Mouse (Mus musculus) heart, adult 2 months (tissue): ENCODE data around the gene Dnajc28.

Experiments
- CTCF ChIP-seq: fragments of 200-600 bp; IDR thresholded peaks from 2 replicates; pipeline ENCODE4 v1.8.1; 2022; ENCODE audit warnings: antibody characterized with exemption, mild to moderate bottlenecking, moderate library complexity
- EP300 ChIP-seq: fragments of 200-500 bp; IDR thresholded peaks from 2 replicates; pipeline ENCODE4 v1.6.1; 2011; ENCODE audit warnings: low read depth, low read length, control low read depth; ENCODE audit not compliant: insufficient read depth
- POLR2A ChIP-seq: fragments of 200-500 bp; IDR thresholded peaks from 2 replicates; pipeline ENCODE4 v1.6.1; 2011; ENCODE audit warnings: mild to moderate bottlenecking, low read depth, low read length, control low read depth; ENCODE audit not compliant: insufficient read depth

DNA sequence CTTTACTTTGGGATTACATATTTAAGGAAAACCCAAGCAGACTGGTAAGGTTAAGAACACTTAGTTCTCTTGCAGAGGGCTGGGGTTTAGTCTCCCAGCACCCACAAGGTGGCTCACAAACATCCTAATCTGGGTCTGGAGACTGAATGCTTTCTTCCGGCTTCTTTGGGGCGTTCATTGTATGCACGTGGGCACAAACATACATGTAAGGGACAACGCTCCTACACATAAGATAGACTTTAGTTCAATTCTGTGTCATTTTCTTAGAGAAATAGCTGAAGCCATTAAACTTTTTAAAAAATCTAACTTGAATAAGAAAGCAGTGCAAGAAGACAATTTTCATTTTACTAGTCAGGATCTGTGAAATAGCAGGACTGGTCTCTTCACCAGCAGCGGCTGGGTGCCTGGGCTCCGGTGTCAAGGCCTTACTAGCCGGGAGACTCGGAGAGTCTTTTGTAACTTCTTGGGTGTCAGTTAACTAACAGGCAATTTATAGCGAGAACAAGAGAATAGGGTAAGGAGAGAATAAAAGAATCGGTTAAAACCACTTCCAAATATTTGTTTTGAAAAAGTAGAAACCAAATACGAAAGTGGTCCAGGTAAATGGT lies 27.3 kb upstream of the Dnajc28 start:
- no peak for TF ChIP-seq CTCF
- no peak for TF ChIP-seq EP300
- TF ChIP-seq POLR2A: no peak
